Comparison of ENCODE assay signal across 8 mouse cellular contexts in genomic region chr9:63138481-63138967, GRCm38 (mm10). TPM values are rescaled to one million over a fixed set of nuclear protein-coding genes. Genes with fewer than 3 reads are reported as not detected.
DNase-seq lines count a peak whose midpoint lies in the region; ATAC-seq and TF ChIP-seq lines count a peak whose summit lies in the region.

No protein-coding gene starts in this region.

- no peaks in the 10 kb centered on the region for H3K9me3 ChIP-seq in ES-Bruce4 (replicated peaks; ENCODE audit: control insufficient read depth, insufficient read depth, low read length, poor library complexity, severe bottlenecking)
- H3K9me3 ChIP-seq in forebrain, embryonic 14.5 days (replicated peaks; ENCODE audit: control insufficient read depth, low read length): no peaks in the 10 kb centered on the region
- no peaks in the 10 kb centered on the region for H3K9me3 ChIP-seq in liver, postnatal 0 days (ENCODE audit: low read length)

- H3K36me3 ChIP-seq in ES-Bruce4 (ENCODE audit: control insufficient read depth, insufficient read depth, low read length, poor library complexity, severe bottlenecking): no peaks in the 10 kb centered on the region
- no peaks in the 10 kb centered on the region for H3K36me3 ChIP-seq in forebrain, embryonic 14.5 days (ENCODE audit: control insufficient read depth, insufficient read depth, low read length)
- H3K36me3 ChIP-seq in liver, postnatal 0 days (replicated peaks; ENCODE audit: insufficient read depth, low read length): no peaks in the 10 kb centered on the region

- H3K9ac ChIP-seq in ES-Bruce4 (ENCODE audit: low read depth, poor library complexity, severe bottlenecking): no peak overlapping the region
- no peak overlapping the region for H3K9ac ChIP-seq in forebrain, embryonic 14.5 days (ENCODE audit: low read length)
- H3K9ac ChIP-seq in liver, postnatal 0 days (replicated peaks): no peak overlapping the region

- H3K27ac ChIP-seq in gastrocnemius, adult 2 months: no peak overlapping the region
- no peak overlapping the region for H3K27ac ChIP-seq in ES-Bruce4 (ENCODE audit: insufficient read depth, low read length)
- no peak overlapping the region for H3K27ac ChIP-seq in forebrain, embryonic 14.5 days (ENCODE audit: low read depth, low read length)
- no peak overlapping the region for H3K27ac ChIP-seq in liver, postnatal 0 days (ENCODE audit: low read depth)

- intact Hi-C loops in gastrocnemius, adult 2 months (cut with DNase I): loop anchor here (5.0 kb wide), 1 partner anchor 704 kb away; no protein-coding TSS in a partner anchor

- no peak for TF ChIP-seq POLR2A in ES-Bruce4 (IDR thresholded peaks at IDR 0.05; ENCODE audit: insufficient read depth, low read length)

- H3K4me2 ChIP-seq in forebrain, embryonic 14.5 days (ENCODE audit: low read length): peak overlapping the region; percentile 32
- peak overlapping the region; percentile 35; the same call in 1 of the 2 replicates for H3K4me2 ChIP-seq in liver, postnatal 0 days (ENCODE audit: low read depth, low read length)

- TF ChIP-seq CTCF in gastrocnemius, adult 2 months (IDR thresholded peaks at IDR 0.05): no peak
- TF ChIP-seq CTCF in ES-Bruce4 (IDR thresholded peaks at IDR 0.05; ENCODE audit: low read depth, low read length): no peak
- TF ChIP-seq CTCF in liver, postnatal 0 days (IDR thresholded peaks at IDR 0.05; ENCODE audit: low read depth): no peak

- peaks cover 37% of the 10 kb centered on the region for H3K27me3 ChIP-seq in ES-Bruce4 (ENCODE audit: control insufficient read depth, insufficient read depth, low read length, poor library complexity, severe bottlenecking)
- H3K27me3 ChIP-seq in forebrain, embryonic 14.5 days (replicated peaks; ENCODE audit: control insufficient read depth, insufficient read depth, low read length): peaks cover 91% of the 10 kb centered on the region
- peaks cover 100% of the 10 kb centered on the region for H3K27me3 ChIP-seq in liver, postnatal 0 days (ENCODE audit: insufficient read depth, low read length)

- TF ChIP-seq EP300 in ES-Bruce4 (IDR thresholded peaks at IDR 0.05; ENCODE audit: insufficient read depth, low read depth, low read length): no peak
- TF ChIP-seq EP300 in liver, postnatal 0 days (IDR thresholded peaks at IDR 0.05; ENCODE audit: low read depth): no peak

- DNase-seq in gastrocnemius, adult 2 months: no peak
- DNase-seq in gastrocnemius, postnatal 10 days: no peak
- peak; percentile 39 for DNase-seq in forebrain, embryonic 14.5 days (ENCODE audit: low spot score)
- DNase-seq in liver, postnatal 0 days: no peak
- DNase-seq in left cerebral cortex, adult 9 months (ENCODE audit: low spot score in 2 of 2): no peak
- DNase-seq in adrenal gland, adult 2 months: no peak
- no peak for DNase-seq in right cerebral cortex, postnatal 14 days

- H3K4me1 ChIP-seq in ES-Bruce4 (ENCODE audit: control insufficient read depth, insufficient read depth, low read length): no peaks in the 10 kb centered on the region
- H3K4me1 ChIP-seq in forebrain, embryonic 14.5 days (ENCODE audit: control insufficient read depth, insufficient read depth, low read length): peaks cover 8% of the 10 kb centered on the region; the same call in 1 of the 2 replicates
- peaks cover 10% of the 10 kb centered on the region for H3K4me1 ChIP-seq in liver, postnatal 0 days (ENCODE audit: insufficient read depth)

- peak overlapping the region; percentile 41 for H3K4me3 ChIP-seq in gastrocnemius, adult 2 months
- H3K4me3 ChIP-seq in ES-Bruce4 (ENCODE audit: low read depth, low read length): peak overlapping the region; percentile 34; the same call in 1 of the 2 replicates
- peak overlapping the region; percentile 13 for H3K4me3 ChIP-seq in forebrain, embryonic 14.5 days (ENCODE audit: low read depth, low read length)
- H3K4me3 ChIP-seq in liver, postnatal 0 days (ENCODE audit: low read depth, low read length): no peak overlapping the region; the same call in 1 of the 2 replicates

- no peak for ATAC-seq in forebrain, embryonic 14.5 days
- no peak for ATAC-seq in liver, postnatal 0 days

- WGBS in forebrain, embryonic 14.5 days: under 1% methylated on average over 30 of the region's 31 CpGs
- WGBS in liver, postnatal 0 days (ENCODE audit: insufficient replicate concordance): 1% methylated on average over 31 of the region's 31 CpGs

RNA-seq across cellular contexts. Expression of gene Skor1, which starts 10.2 kb away (rescaled TPM):
- total RNA-seq in gastrocnemius, adult 2 months (2021): under 1 TPM in 1 of 2 experiments, not detected in 1; 0.10 TPM
- total RNA-seq in gastrocnemius, postnatal 10 days (2021): under 1 TPM in 1 of 2 experiments, not detected in 1; 0.09 TPM
- not detected in 2 replicates for polyA plus RNA-seq in ES-Bruce4 (2011; ENCODE audit: insufficient read depth, insufficient read length, low read depth, missing spikeins)
- polyA plus RNA-seq in forebrain, embryonic 14.5 days (2014; fragmentation: Nextera tagmentation; extraction: Ambion mirVana): 0.27 and 0.30 TPM in 2 replicates
- not detected in 2 replicates for polyA plus RNA-seq in liver, postnatal 0 days (2015; fragmentation: Nextera tagmentation; extraction: Ambion mirVana)
- under 1 TPM in 1 of 2 experiments, not detected in 1; 0.14 TPM for total RNA-seq in adrenal gland, adult 2 months (2021)
- polyA plus RNA-seq in adrenal gland, adult 2 months (2012; rRNA removed): 0.04 and 0.11 TPM in 2 replicates
